Mouse (Mus musculus) ES-E14 (cell line): ENCODE data around the gene Icosl.

Source experiments
- CHD2 ChIP-seq: IDR thresholded peaks from 2 replicates; pipeline ENCODE4 v1.6.1; 2014; ENCODE audit warnings: mild to moderate bottlenecking, low read depth, low read length, inconsistent platforms
- MAFK ChIP-seq: IDR thresholded peaks from 2 replicates; pipeline ENCODE4 v1.6.1; 2014; ENCODE audit warnings: mild to moderate bottlenecking, low read depth, low read length, inconsistent platforms; ENCODE audit not compliant: insufficient read depth
- ZC3H11A ChIP-seq: IDR thresholded peaks from 2 replicates; pipeline ENCODE4 v1.6.1; 2012; ENCODE audit warnings: low read depth, mild to moderate bottlenecking, inconsistent platforms, low read length, borderline replicate concordance

DNA sequence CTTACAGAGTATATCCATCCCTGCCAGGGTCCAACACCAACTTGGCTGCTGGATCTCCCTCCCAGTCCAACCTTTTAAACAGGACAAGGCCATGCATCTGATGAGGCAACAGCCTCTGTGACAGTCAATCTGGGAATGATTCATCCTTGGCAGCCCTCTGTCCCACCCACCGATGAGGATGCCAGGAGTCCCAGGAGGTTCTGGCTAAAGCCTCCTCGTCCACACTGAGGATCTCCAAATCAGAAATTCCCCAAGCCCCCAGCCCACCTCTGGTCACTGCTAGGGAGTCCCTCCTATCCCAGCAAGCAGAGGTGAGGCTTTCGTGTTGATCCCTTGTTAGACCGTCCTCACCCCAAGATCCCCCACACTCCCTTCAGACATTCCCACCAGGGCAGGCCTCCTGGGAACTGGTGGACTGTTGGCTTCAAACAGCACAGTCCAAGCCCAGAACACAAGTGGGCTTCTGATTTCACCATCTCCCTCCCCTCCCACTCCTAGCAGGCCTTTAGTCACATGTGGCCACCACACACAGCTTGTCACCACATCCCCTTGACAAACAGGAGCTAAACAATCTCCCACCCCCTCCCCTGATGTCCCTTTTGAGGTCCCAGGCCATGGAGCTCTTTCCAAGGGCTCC, 11.0 kb downstream of the Icosl start:
- TF ChIP-seq MAFK (no peak), CHD2 (no peak), ZC3H11A (no peak)
